Mouse (Mus musculus): ENCODE measurements around the gene Inpp5d.

- no peak for TF ChIP-seq POLR2A (IDR thresholded peaks at IDR 0.05; ENCODE audit: control insufficient read depth, extremely low read depth, insufficient read depth, low read length, poor library complexity)
- TF ChIP-seq CTCF (IDR thresholded peaks at IDR 0.05; ENCODE audit: borderline replicate concordance, control insufficient read depth, extremely low read depth, insufficient read depth, low read length, poor library complexity), result no peak
Observed at GRCm38 (mm10) chr1:87676006-87676405, 55.9 kb downstream of the Inpp5d start.
